ENCODE assay signal across 10 mouse cellular contexts in genomic region chr6:72880913-72881618, GRCm38 (mm10). TPM values are rescaled to one million over a fixed set of nuclear protein-coding genes. Genes with fewer than 3 reads are reported as not detected.
DNase-seq lines count a peak whose midpoint lies in the region; ATAC-seq lines count a peak whose summit lies in the region.
"Had no signal": no experiment of that assay in that cellular context is flagged by ENCODE, and none has a peak within 500 bp of the region (broad histone marks: within the 10 kb centered on the region; RNA-seq: fewer than 3 reads in every experiment).

No protein-coding gene starts in this region.

- WGBS in liver, embryonic 11.5 days: 51% methylated on average over 9 of the region's 9 CpGs
- 83% methylated on average over 9 of the region's 9 CpGs for WGBS in stomach, embryonic 15.5 days

- peaks cover 9% of the 10 kb centered on the region for H3K4me1 ChIP-seq in liver, embryonic 11.5 days (replicated peaks; ENCODE audit: control insufficient read depth, insufficient read depth, low read length)
- peaks cover 18% of the 10 kb centered on the region for H3K4me1 ChIP-seq in stomach, embryonic 15.5 days

- no peaks in the 10 kb centered on the region for H3K36me3 ChIP-seq in liver, embryonic 11.5 days (ENCODE audit: control insufficient read depth, insufficient read depth, low read length)
- H3K36me3 ChIP-seq in stomach, embryonic 15.5 days: 0 out of 2 replicates have a peak, but pooled peaks cover 2% of the 10 kb centered on the region

- H3K27ac ChIP-seq in liver, embryonic 11.5 days (ENCODE audit: low read depth, low read length): no peak overlapping the region
- H3K27ac ChIP-seq in stomach, embryonic 15.5 days: no peak overlapping the region

- H3K9ac ChIP-seq in liver, embryonic 11.5 days (ENCODE audit: low read depth, low read length): no peak overlapping the region
- H3K9ac ChIP-seq in stomach, embryonic 15.5 days: no peak overlapping the region

- H3K27me3 ChIP-seq in liver, embryonic 11.5 days (replicated peaks; ENCODE audit: control insufficient read depth, insufficient read depth, low read length): no peaks in the 10 kb centered on the region
- no peaks in the 10 kb centered on the region for H3K27me3 ChIP-seq in stomach, embryonic 15.5 days (replicated peaks)

- peak; percentile 20 for DNase-seq in lung, postnatal 10 days
- DNase-seq in lung, postnatal 36 days: no peak
- DNase-seq in T-cell, adult 2 months (ENCODE audit: low spot score): peak; percentile 55
- no peak for DNase-seq in liver, embryonic 11.5 days (ENCODE audit: low spot score)
- DNase-seq in right cerebral cortex, adult 2 months (ENCODE audit: low spot score in 2 of 2): no peak
- DNase-seq in cerebellum, adult 18-20 months: no peak
- no peak for DNase-seq in urinary bladder, postnatal 4 days (ENCODE audit: low spot score in 2 of 2)
- DNase-seq: adrenal gland, postnatal 25 days; thymus, postnatal 4 days had no signal

- no peaks in the 10 kb centered on the region for H3K9me3 ChIP-seq in liver, embryonic 11.5 days (ENCODE audit: control insufficient read depth, low read length)
- no peaks in the 10 kb centered on the region for H3K9me3 ChIP-seq in stomach, embryonic 15.5 days

- peak overlapping the region; percentile 59 for H3K4me2 ChIP-seq in liver, embryonic 11.5 days
- H3K4me2 ChIP-seq in stomach, embryonic 15.5 days: no peak overlapping the region

- ATAC-seq in liver, embryonic 11.5 days (replicated peaks; ENCODE audit: low FRiP score): peak; percentile 77
- ATAC-seq in stomach, embryonic 15.5 days (ENCODE audit: insufficient read depth, low FRiP score, low read depth): peak; percentile 37; the same call in 1 of the 2 replicates

- H3K4me3 ChIP-seq in liver, embryonic 11.5 days (ENCODE audit: low read depth, low read length): 0 out of 2 replicates have a peak overlapping the region, but pooled peaks have one; percentile 14
- H3K4me3 ChIP-seq in stomach, embryonic 15.5 days (replicated peaks): no peak overlapping the region

RNA-seq across cellular contexts. Expression of gene Kcmf1, which starts 18.7 kb away (rescaled TPM):
- 40.6 and 46.8 TPM in 2 replicates for polyA plus RNA-seq in liver, embryonic 11.5 days (2014; fragmentation: Nextera tagmentation; extraction: Ambion mirVana)
- 46.2 and 50.7 TPM in 2 replicates for polyA plus RNA-seq in stomach, embryonic 15.5 days (2015; fragmentation: Nextera tagmentation; extraction: Ambion mirVana)

Comparison
In these comparisons a context has a peak if more than half of its experiments do, and no peak if none do; other contexts are left out.
1. DNase-seq: peak in lung, postnatal 10 days (single experiment) and T-cell, adult 2 months (single experiment); none in lung, postnatal 36 days (single experiment), liver, embryonic 11.5 days (single experiment), right cerebral cortex, adult 2 months (0 of 2), cerebellum, adult 18-20 months (0 of 2) and urinary bladder, postnatal 4 days (0 of 2).